Mouse (Mus musculus): Measurements from ENCODE around the gene Limk1.

Gene Limk1

GRCm38 (mm10) chr5:134688086-134688717, at the start of gene Limk1:
Gene Limk1 (minus strand): TSS chr5:134688598.
- no peak for DNase-seq (ENCODE audit: low read depth)

DNA sequence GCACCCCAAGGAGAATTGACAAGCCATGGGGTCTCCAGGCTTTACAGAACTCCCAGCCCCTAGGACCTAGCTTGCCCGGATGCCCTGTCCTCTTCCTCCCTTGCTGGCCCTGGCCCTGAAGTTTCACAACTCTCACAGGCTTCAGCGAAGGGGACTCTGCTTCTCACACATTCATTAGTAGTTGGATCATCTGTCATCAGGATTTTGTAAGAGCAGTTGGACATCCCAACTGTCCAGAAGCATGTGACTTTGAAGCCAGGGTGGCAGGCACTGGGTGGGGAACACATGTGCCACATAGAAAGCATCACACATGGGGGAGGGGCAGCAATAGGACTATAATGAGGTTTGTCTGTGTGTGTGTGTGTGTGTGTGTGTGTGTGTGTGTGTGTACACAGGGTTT, 46.5 kb upstream of the Limk1 start:
- DNase-seq (ENCODE audit: low read depth) = no peak

- no peak for DNase-seq (ENCODE audit: low read depth)
Observed at GRCm38 (mm10) chr5:134734072-134734471, 45.7 kb upstream of the Limk1 start.

DNA sequence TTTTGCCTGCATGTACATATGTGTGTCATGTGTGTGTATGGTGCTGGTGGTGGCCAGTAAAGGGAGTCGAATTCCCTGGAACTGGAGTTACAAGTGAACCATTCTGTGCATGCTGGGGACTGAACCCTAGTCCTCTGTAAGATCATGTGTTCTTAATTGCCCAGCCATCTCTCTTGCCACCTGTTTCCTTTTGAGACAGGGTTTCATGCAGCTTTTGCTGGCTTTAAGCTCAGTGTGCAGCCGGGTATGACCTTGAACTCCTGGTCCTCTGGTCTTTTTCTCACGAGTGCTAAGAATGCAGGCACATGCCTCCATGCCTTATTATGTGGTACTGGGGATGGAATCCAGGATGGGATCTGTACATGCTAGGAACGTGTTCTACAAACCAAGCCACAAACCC, 44.8 kb upstream of the Limk1 start:
- DNase-seq (ENCODE audit: low read depth) = no peak

DNA sequence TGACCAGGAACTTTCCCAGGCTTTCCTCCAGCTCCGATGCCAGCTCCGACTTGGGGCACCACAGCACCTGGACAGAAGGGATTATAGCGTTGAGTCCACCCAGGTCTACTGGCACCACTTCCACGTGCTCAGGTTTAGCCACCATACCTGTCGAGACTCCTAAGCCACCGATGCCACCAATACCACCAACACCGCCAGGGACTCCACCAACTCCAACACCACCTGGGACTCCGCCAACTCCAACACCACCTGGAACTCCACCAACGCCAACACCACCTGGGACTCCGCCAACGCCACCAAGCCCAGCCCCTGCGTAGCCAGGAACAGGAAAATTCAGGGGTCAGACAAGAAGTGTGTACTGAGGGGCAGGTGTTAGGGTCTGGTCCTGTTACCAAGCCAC, 40.7 kb upstream of the Limk1 start:
- no peak for DNase-seq (ENCODE audit: low read depth)

DNA sequence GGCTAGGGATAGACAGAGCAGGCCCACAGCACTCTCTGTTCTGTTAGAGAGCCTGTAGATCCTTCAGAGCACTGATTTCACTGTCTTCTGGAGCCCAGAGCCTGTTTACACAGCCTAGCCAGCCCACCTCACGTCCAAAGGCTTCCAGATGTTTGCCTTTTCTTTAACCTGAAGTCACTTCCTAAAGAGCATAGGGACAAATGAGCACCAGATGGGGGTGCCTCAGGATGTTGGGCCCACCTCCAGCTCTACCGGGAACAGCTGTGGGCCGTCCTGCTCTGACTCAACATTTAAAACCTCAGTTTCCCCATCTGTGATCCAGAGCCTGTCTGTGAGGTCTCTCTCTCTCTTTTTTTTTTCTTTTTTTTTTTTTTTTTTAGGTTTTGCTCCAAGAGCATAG, 40.1 kb upstream of the Limk1 start:
- no peak for DNase-seq (ENCODE audit: low read depth)

GRCm38 (mm10) chr5:134727001-134727639, 38.7 kb upstream of the Limk1 start:
- no peak for DNase-seq (ENCODE audit: low read depth)

DNA sequence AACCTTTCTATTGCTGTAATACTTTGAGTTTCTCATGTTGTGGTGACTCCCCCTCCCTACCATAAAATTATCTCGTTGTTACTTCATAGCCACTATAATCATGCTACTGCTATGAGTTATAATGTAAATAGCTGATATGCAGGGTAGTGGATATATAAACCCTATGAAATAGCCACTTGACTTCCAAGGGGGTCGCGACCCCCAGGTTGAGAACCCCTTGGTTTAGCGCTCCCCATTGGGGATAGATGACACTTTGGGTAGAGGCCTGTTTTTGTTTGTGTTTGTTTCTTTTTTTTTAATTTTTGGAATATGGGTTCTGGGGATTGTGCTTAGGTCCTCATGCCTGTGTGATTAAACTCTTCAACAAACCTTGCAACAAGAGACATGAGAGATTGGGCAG, 36.9 kb upstream of the Limk1 start:
- DNase-seq (ENCODE audit: low read depth) = no peak

- DNase-seq (ENCODE audit: low read depth) = no peak
Observed at GRCm38 (mm10) chr5:134720058-134720457, 31.7 kb upstream of the Limk1 start.

DNA sequence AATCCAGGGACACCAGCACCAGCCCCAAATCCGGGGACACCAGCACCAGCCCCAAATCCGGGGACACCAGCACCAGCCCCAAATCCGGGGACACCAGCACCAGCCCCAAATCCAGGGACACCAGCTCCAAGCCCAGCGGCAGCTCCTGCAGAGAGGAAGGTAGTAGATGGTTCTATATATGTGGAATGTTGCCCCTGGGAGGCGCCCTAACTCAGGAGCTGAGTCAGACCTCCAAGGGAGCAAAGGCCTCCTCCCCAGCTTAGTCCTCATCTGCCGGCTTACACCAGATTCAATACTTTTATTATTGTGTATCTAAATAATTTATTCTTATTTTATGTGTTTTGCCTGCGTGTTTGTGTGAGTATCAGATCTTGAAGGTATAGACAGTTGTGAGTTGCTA, 22.7 kb upstream of the Limk1 start:
- no peak for DNase-seq (ENCODE audit: low read depth)

- no peak for DNase-seq (ENCODE audit: low read depth)
Observed at GRCm38 (mm10) chr5:134709275-134709674, 20.9 kb upstream of the Limk1 start.

DNA sequence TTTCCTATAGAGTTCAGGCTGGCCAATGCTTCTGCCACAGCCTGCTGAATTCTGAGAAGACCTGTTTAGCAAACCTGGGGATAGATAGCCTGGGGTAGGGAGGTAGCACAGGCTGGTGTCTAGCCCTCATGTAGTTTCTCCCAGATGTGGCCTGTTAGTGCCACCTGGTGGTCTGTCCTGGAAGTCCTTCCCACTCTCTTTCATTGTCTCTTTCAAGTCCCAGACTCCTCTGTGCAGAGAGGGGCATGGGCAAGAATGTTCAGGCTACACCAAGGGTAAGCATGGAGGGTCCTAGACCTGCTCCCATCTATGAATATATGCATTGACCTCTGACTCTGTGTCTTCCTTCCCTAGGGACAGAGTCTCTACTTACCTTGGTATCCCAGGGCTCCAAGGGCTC, 15.8 kb upstream of the Limk1 start:
- peak; percentile 54 for DNase-seq (ENCODE audit: low read depth)

DNA sequence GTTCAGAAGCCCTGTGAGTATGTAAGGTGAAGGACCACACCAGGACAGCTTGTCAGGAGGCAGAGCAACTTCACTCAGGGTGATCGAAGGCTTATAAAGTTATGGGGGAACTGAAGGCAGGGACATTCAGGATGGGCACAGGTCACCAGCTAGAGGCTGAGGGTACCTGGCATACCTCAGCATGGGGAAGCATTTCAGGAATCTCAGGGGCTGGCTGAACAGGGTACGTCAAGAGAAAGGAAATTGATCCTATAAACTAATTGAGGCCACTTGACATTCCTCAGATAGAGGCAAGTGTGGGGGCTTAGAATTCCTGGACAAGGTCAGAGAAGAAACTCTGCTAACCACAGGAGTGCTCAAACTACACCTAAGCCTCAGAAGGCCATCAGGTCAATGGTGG, 7.1 kb upstream of the Limk1 start:
- DNase-seq (ENCODE audit: low read depth) = no peak

DNA sequence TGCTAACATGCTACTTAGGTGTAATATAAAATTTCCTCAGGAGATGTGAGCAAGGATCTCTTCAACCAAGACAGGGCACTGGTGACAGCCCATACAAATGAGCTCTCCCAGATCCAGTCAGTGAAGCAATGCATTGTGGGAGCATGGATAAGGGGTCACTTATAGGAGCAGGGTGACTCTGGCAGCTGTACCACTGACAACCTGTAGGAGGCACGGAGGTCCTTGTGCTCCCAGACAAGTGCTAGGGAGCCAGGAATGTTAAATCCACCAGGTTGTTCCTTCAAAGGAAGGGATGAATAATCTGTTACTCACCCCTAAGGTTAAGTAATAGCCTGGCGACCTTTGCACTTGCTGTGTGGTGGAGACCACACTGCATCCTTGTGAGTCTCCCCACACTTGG, 6.7 kb upstream of the Limk1 start:
- DNase-seq (ENCODE audit: low read depth) = no peak

DNA sequence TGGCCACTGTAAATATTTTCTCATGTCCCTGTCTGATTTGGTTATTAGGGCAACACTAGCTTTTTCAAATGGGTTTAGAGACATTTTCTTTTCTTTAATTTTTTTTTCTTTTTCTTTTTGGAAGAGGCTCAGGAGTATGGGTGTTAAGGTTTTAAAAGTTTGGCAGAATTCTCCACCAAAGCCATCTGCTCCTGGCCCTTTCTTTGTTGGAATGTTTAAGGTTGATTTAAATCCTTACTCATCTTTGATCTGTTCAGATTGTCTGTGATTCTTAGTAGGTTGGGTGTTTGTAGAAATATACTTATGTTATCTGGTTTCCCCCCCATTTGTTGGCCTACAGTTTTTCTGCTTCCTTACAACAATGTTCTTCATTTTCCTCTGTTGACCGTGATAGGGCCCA, 4.3 kb upstream of the Limk1 start:
- no peak for DNase-seq (ENCODE audit: low read depth)

DNA sequence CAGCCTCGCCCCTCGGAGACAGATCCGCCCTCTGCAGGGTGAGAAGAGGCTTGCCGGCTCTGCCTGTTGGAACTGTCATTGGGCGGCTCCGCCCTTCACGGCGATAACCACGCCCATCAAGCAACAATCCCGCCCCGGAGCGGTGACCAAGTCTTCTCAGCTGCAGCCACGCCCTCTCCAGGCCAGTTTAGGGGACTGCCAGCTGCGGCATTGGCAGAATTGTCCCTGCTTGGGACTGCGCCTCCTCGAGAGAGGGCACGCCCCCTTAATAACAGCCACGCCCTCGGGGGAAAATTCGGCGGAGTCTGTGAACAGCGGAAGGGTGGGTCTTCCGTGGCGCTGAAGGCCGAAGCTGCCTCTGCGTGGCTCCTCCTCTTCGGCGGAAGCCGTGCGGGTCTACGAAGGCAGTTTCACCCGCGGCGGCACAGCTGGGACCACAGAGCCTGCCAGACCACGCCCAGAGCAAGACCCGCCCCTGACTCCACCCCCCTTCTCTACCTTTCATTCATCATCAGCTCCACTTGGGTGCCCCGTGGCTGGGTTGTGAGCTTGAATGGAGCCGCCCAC, 403 bp upstream of the Limk1 start:
- DNase-seq (ENCODE audit: low read depth) = peak; percentile 98

DNA sequence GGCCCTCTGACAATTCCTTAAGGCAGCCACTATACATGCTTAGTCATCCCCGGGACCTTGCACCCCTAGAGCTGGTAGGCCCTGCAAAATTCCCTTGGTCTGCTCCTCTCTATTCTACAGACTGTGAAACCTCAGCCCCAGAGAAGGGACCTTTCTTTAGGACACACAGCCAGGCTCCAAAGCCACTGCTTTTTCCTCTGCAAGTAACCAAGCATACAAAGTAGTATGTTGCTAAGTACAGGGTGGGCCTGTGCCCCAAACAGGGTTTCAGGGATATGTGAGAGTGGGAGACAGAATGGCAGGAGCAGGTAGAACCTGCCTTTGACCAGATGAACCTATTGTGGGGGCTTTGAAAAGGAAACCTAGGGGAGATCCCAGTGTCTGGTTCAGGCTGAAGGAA, 1.2 kb downstream of the Limk1 start:
- no peak for DNase-seq (ENCODE audit: low read depth)

DNA sequence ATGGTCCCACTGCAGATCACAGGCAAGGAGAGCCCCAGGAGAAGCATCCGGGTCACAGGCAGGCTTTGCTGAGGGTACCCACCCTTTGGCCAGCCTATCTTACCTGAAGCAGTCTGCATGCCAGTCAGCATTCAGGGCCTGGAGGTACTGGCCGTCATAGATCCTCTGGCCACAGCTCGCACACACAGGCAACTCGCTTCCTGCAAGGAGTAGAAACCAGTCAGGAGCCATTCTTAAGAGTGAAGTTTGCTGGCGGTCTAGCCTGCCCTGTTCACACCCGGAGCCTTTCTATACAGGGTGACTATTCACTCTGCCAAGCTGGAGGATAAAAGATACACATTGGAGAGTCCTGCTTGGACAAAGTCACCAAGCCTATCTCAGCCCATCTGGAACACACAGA, 1.9 kb downstream of the Limk1 start:
- no peak for DNase-seq (ENCODE audit: low read depth)

- DNase-seq (ENCODE audit: low read depth) = no peak
Observed at GRCm38 (mm10) chr5:134684398-134684797, 4.0 kb downstream of the Limk1 start.

DNA sequence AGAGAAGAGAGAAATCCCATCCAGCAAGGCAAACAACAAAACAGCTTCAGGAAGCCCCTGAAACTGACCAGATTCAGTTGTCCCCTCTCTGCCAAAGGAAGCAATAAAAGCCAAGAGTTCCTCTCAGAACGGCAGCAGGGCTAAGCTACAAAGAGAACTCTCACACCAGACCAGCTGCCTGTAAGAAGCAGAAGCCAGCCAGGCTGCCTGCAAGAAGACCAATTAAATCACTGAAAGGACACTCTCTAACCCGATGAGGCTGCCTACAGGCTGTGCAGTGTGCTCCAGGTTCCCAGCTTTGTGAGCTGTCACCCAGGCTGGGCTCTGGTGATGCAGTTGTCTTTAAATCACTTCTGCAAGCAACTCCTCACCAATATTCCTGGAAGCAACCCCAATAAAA, 4.6 kb downstream of the Limk1 start:
- DNase-seq (ENCODE audit: low read depth) = no peak

- DNase-seq (ENCODE audit: low read depth) = no peak
Observed at GRCm38 (mm10) chr5:134680238-134680637, 8.2 kb downstream of the Limk1 start.

- DNase-seq (ENCODE audit: low read depth) = peak; percentile 37
Observed at GRCm38 (mm10) chr5:134678827-134679546, 9.4 kb downstream of the Limk1 start.

DNA sequence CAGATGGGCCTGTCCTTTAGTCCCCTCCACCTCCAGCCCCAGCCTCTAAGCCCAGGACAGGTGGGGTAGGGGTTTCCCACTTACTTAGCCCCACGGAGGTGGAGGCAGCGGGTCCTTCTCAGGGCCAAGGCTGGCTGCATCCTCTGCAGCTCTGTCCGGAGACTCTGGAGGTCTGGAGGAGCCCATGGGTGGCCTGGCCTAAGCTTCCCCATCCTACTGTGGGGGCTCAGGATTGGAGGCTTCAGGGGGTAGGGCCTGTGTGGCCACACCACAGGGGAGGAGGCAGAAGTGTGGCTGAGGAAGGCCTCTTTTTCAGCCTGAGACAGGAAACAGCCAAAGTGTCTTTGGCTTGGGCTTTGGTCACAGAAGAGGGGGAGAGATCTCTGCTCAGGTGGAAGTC, 10.4 kb downstream of the Limk1 start:
- DNase-seq (ENCODE audit: low read depth) = no peak

Measured in c-Kit-positive CD71-positive TER-119-negative erythroid progenitor cells, embryonic 14.5 days (primary cell).